Mouse (Mus musculus) kidney, adult 9 months (tissue): ENCODE measurements at regions not wholly inside any gene's neighbourhood (a gene's known extent, or its start where the extent isn't known, plus 50 kb on each side); places are given as distances from the start of the nearest gene placed in this dataset.

Source experiments
- DNase-seq: peaks from one replicate; pipeline ENCODE4 v3.0.0; 2022

GRCm38 (mm10) chr5:146684429-146684828 is 99.4 kb upstream of the Gpr12 start:
- no peak for DNase-seq

DNA sequence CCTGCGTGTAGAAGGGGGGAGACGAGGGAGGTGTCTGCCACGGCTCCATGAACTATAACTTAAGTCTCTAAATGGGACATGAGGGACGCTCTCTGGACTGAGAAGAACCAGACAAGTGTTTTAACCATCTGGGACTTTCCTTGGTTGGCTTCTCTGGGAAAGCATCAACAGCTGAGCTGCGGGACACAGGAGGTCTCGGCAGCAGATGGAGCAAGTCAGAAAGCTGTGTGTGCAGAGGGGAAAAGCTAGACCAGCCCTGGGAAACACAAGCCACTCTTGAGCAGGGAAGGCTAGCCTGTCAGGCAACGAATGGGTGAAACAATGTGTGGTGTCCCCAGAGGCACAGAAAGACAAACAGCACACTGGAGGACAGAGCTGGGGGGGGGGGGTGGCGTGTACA is 98.5 kb upstream of the Gpr12 start:
- DNase-seq, result no peak

- DNase-seq, result no peak
Measured at GRCm38 (mm10) chr5:146682893-146683292, 97.9 kb upstream of the Gpr12 start.

- DNase-seq, result no peak
Measured at GRCm38 (mm10) chr5:146681512-146681911, 96.5 kb upstream of the Gpr12 start.

DNA sequence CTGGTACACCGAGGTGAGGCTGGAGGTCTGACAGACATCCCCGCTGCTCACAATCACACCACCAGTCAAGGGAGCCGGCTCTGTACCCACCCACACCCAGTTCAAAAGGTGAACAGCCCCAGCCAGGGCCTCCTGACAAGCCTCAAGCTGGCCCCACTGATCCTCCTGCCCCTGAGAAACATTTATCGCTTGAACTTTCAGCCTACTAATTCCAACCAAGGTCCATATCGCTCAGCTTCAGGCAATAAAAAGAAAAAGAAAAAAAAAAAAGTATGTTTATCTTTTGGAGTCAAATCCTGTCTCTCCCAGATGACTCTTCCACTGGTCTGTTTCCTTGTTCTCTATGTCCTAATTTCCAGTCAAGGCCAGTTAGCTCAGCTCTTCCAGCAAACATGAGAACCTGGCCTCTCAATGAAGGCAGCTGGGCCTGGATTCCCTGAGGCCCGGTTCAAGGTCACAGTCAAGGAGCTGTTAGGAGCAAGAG is 94.2 kb upstream of the Gpr12 start:
- DNase-seq, result no peak

GRCm38 (mm10) chr5:146678775-146679170 is 93.7 kb upstream of the Gpr12 start:
- DNase-seq, result no peak

DNA sequence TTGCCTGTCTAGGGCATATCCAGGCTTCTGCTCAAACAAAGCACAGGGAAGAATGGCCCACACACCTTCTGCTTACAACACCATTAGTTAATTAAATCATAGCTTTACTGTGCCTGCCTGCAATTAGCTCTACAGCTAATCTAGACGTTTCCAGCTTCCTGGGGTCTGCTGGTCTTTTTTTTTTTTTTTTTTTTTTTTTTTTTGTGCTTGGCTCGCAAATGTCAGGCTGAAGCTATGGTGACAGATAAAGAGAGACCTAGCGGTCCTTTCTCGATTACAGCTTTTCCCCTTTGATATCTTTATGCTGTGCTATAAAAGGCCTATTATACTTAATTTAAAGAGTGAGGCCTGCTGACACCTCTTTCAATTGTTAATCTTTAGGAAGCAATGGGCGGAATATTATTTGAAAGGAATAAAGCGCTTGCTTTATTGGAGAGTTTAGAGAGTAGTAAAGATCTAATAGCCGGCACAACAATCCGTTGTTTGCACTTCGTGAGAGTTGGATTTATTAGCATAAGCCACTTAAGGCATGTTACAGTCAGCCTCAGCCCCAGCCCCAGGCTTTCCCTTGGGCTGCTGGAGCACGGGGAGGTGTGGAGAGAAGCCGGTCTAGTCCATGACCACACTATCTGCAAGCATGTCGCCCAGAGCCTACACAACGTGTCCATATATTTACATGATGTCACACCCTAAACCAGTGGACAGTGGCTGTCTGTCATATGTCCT is 93.2 kb upstream of the Gpr12 start:
- no peak for DNase-seq

GRCm38 (mm10) chr5:146677151-146677515 is 92.1 kb upstream of the Gpr12 start:
- peak; percentile 42 for DNase-seq

GRCm38 (mm10) chr5:146676470-146677150 is 91.6 kb upstream of the Gpr12 start:
- peak; percentile 93 for DNase-seq

DNA sequence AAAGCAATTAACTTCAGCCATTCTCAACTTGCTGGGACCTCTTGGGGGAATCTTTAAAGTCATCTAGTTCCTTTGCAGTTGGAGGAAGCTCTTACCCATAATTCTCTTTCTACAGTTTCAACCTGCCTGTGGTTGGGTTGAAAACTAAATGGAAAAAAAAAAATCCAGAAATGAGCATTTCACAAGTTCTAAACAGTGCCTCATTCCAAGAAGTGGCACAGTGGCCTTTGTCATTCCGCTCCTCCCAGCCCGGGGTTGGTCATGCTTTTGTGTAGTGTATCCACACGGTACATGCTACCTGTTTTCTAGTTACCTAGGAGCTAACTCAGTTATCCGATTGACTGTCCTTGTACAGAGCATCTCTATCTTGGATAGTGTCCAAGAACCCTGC is 90.8 kb upstream of the Gpr12 start:
- no peak for DNase-seq

DNA sequence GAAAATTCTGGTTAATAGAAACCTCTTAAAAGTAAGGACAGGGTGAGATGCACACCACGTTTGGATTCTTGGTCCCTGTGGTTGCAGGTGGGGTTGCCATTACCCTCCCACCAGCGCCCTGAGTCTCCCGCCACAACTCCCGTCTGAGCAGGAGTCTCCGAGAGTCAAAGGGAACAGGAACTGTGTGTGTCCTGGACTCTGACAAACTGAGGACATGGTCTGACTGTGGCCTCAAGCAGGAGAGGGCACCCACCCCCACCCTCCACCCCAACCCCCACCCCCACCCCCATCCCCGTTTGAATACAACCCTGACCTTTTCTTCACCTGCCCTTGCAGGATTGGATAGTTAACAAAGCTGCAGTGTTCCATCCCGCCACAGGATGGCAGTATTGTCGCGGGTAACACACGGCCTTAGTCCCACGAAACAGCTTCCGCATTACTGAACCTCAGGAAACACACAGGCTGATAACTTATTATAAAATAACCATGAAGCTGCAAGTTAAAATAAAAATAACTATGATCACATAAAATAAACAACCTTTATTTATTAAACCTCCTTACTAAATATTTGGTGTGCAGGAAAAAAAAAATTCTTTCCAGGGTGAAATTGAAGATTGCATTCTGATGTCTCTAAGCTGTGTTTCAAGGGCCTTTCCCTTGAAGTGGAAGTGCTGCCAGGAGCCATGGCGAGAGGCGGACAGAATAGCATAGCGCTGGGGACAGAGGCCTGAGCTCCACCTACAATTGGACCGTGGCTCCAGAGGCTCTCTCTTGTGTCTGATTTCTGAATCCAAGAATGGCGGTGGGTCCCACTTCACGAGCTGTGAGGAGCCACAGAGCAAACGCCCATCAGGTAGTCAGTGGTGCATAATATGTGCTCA is 90.2 kb upstream of the Gpr12 start:
- peak; percentile 82 for DNase-seq

DNA sequence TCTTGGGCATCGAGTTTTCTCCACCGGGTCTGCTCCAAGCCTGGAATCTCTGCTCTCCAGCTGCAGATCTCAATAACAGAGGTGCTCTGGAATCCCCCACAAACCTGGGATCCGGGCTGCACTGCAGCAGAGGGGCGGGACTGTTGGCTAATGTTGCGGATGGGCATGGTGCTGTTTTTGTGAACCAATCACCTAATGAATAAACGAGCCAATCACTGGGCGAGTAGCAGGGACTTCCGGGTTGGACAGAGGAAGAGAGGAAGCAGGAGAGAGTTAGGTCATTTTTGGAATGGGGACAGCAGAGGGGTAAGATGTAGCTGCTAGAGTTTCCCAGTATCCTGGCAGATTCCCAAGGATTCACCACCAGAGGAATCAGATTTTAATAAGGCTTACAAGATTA is 76.7 kb upstream of the Gpr12 start:
- DNase-seq, result no peak

DNA sequence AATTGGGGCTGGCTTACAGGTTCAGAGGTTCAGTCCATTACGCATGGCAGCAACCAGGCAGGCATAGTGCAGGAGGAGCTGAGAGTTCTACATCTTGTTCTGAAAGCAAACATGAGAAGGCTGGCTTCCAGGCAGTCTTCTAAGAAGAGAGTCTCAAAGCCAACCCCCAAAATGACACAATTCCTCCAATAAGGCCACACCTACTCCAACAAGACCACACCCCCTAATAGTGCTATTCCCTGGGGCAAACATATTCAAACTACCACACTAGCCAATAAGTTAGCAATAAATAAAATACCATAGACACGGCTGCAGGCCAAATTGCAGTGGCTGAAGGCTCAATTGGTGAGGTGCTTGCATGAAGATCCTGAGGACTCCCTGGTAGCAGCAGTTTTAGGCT is 72.2 kb upstream of the Gpr12 start:
- DNase-seq, result no peak

GRCm38 (mm10) chr5:146655394-146655793 is 70.4 kb upstream of the Gpr12 start:
- no peak for DNase-seq

GRCm38 (mm10) chr5:146653686-146654450 is 68.8 kb upstream of the Gpr12 start:
- DNase-seq, result no peak

- DNase-seq, result no peak
Measured at GRCm38 (mm10) chr5:146652874-146653273, 67.8 kb upstream of the Gpr12 start.

GRCm38 (mm10) chr5:146648519-146649060 is 63.6 kb upstream of the Gpr12 start:
- DNase-seq, result no peak

DNA sequence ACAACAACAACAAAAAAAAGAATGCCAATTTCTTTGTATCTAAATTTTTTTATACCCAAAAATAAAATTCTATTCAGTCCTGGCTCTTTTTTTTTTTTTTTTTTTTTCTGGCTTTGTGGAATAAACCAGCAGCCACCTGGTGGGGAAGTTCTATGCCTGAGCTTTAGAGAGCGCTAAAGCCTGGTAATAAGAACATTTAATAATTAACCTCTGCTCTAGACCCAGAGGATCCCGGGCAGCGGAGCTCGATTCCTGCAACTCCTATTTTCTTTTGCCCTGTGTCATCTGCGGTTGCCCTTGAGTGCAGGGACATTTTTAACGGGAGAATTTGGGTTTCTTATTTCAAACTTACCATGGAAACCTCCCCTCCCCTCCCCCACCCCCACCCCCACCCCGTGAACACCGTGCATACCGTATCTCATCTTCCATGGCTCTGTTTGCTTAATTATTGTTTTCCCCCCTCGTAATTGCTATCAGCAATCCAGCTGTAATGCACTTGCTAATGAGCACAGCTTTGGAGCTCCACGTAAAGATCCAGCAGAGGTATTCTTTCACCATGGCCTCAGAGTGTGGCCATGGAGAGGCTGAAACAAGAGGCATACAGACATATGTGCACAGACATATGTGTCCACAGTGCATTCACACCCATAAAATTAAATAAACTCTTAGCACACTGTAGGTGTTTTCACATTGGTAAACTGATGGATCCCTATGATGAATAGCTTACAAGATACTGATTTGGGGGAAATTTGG is 62.8 kb upstream of the Gpr12 start:
- peak; percentile 27 for DNase-seq

- DNase-seq, result peak; percentile 43
Measured at GRCm38 (mm10) chr5:146644499-146644898, 59.5 kb upstream of the Gpr12 start.

DNA sequence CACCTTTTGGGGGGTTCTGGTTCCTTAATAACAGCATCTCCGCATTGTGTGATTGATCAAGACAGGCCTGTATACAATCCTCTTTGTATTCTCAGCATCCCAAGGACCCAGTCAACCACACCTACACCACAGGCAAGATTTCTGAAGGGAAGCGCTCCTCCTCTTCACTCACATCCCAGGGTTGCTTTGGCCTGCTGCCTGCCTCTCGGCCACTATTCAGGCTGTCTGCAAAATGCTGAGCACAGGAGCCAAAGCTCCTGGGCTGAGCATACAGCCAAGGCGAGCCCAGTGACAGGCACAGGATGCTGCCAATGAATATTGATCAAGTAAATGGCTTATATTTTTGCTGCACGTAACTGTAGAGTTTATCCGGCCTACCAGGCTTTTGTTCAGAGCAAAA is 56.9 kb upstream of the Gpr12 start:
- DNase-seq, result no peak

DNA sequence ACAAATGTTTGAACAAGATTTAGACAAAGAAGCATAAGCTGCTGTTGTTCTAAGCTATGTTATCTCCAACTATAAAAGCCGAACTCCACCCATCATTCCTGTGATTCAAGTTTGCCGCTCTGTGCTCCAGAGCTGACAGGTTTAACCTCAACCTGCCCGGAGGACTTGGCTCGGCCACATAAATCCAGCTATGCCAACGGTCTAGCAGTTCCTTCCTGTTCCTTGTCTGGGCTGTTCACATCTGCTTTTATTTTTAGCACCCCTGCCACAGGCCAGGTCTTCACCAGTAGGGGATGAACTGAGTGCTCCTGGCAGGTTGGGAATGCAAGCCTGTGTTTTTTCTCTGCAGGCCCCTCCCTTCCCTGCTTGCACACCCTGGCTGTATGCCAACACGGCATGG is 51.8 kb upstream of the Gpr12 start:
- no peak for DNase-seq
